Mouse (Mus musculus) lung, postnatal 0 days (tissue): ENCODE measurements around the gene Dnhd1.

Source experiments
- CTCF ChIP-seq: IDR thresholded peaks from 2 replicates; pipeline ENCODE4 v1.5.1; 2016; ENCODE audit warnings: antibody characterized with exemption, mild to moderate bottlenecking
- EP300 ChIP-seq: IDR thresholded peaks from 2 replicates; pipeline ENCODE4 v1.6.1; 2016; ENCODE audit warnings: antibody characterized with exemption, mild to moderate bottlenecking, control low read depth

DNA sequence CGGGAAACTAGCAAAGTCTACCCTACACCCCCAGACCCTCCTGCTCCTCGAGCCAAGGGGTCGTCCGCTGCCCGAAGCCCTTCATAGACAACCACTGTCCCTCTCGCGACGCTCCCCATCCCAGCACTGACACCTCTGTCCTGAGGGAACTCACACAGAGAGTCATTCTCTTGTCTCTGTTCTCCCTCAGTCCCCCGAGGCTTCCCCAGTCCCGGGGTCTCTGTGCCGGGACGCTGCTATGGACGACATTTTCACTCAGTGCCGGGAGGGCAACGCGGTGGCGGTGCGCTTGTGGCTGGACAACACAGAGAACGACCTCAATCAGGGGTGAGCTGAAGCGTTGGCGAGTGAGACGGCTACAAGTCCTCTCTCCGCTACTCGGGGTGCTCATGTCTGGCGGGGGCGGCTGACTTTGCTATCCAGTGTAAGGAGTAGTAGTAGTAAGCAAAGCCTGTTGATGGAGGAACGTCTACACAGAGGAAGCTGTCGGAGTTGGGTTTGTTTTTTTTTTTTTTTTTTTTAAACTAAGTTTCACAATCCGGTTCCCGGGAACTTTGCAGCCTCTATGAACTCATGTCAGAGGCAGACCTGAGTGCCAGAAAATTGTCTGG lies 86.4 kb downstream of the Dnhd1 start, which contains the start of gene Rrp8:
- TF ChIP-seq CTCF (no peak), EP300 (no peak; the same call in 1 of the 2 replicates)
